Mouse (Mus musculus) liver, embryonic 13.5 days (tissue): ENCODE data around the gene Gm21680. TPM values are rescaled to one million over a fixed set of nuclear protein-coding genes. Genes with fewer than 3 reads are reported as not detected.
"Not testable (repeated sequence)": the region's sequence is repeated elsewhere in the genome, so short reads cannot be mapped to it uniquely, and the experiment has no call there.

Experiments
- ATAC-seq: fragments of 200-750 bp; cut with Nextera tagmentation; 2 replicates; pipeline ENCODE4 v1.8.0; 2017; ENCODE audit warnings: low read depth, mild to moderate bottlenecking, moderate number of reproducible peaks, moderate library complexity
- DNase-seq: peaks from one replicate; pipeline ENCODE4 v3.0.0; 2022
- H3K27ac ChIP-seq: fragments of 300-500 bp; sonication (generic); 2 replicates; pipeline ENCODE4 v1.5.1; 2015; ENCODE audit warnings: moderate library complexity, mild to moderate bottlenecking, inconsistent platforms
- H3K27me3 ChIP-seq: fragments of 300-500 bp; sonication (generic); 2 replicates; pipeline ENCODE4 v1.6.1; 2015; ENCODE audit warnings: mild to moderate bottlenecking, inconsistent platforms
- H3K36me3 ChIP-seq: fragments of 300-500 bp; sonication (generic); 2 replicates; pipeline ENCODE4 v1.6.1; 2015; ENCODE audit warnings: mild to moderate bottlenecking, inconsistent platforms
- H3K4me1 ChIP-seq: fragments of 300-500 bp; sonication (generic); replicated peaks from 2 replicates; pipeline ENCODE4 v1.6.1; 2015; ENCODE audit warnings: inconsistent platforms
- H3K4me2 ChIP-seq: fragments of 300-500 bp; sonication (generic); 2 replicates; pipeline ENCODE4 v1.6.1; 2015; ENCODE audit warnings: inconsistent platforms, mild to moderate bottlenecking, moderate library complexity
- H3K4me3 ChIP-seq: fragments of 300-500 bp; sonication (generic); replicated peaks from 2 replicates; pipeline ENCODE4 v1.5.1; 2015; ENCODE audit warnings: mild to moderate bottlenecking, inconsistent platforms
- H3K9ac ChIP-seq: fragments of 300-500 bp; sonication (generic); 2 replicates; pipeline ENCODE4 v1.6.1; 2015; ENCODE audit warnings: mild to moderate bottlenecking, inconsistent platforms
- H3K9me3 ChIP-seq: fragments of 300-500 bp; sonication (generic); replicated peaks from 2 replicates; pipeline ENCODE4 v1.6.1; 2016; ENCODE audit warnings: inconsistent platforms
- WGBS: fragments of 180-500 bp; shearing (Covaris S2); methylation state at CpG from one replicate; pipeline ENCODE4 v1.1.7; 2015; ENCODE audit not compliant: insufficient replicate concordance; 5-methylcytosine and 5-hydroxymethylcytosine counted together
- polyA plus RNA-seq: library from polyadenylated mRNA; unstranded; fragments of >200 nt; fragmentation: Nextera tagmentation; extraction: Ambion mirVana; gene quantifications from 2 replicates; pipeline ENCODE4 v1.2.1, GENCODE M21; 2015

Gene Gm21680
- not detected in 2 replicates for polyA plus RNA-seq

GRCm38 (mm10) chr5:25972563-25972962 lies at the start of gene Gm21680:
Gene Gm21680 (minus strand): TSS chr5:25972663.
- H3K9ac ChIP-seq, DNase-seq, H3K4me3 ChIP-seq, H3K36me3 ChIP-seq, H3K9me3 ChIP-seq, H3K27me3 ChIP-seq, H3K4me2 ChIP-seq, H3K27ac ChIP-seq, ATAC-seq, H3K4me1 ChIP-seq: not testable (repeated sequence)
- WGBS, result no CpG with 5 or more reads among the region's 2 CpGs

DNA sequence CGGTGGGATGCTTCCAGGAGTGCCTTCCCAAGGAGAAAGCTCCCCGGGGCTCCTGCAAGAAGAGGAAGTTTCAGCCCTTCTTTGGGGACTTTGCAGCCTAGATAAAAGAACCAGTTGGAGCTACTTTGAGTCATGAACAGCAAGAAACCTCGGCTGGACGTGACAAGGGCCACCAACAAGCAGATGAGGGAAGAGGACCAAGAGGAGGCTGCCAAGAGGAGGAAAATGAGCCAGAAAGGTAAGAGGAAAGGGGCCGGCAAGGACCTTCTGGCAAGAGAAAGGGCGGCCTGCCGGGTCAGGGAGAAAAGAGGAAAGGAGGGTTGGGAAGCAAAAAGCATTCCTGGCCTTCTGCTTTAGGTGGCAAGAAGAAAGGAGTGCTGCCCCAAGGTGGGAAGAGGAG lies 35.2 kb upstream of the Gm21680 start:
- not testable (repeated sequence) for H3K27ac ChIP-seq, H3K36me3 ChIP-seq, H3K9ac ChIP-seq, DNase-seq, H3K9me3 ChIP-seq, H3K4me3 ChIP-seq, H3K27me3 ChIP-seq, ATAC-seq, H3K4me2 ChIP-seq, H3K4me1 ChIP-seq
- WGBS, result 39% methylated on average over 7 of the region's 7 CpGs

DNA sequence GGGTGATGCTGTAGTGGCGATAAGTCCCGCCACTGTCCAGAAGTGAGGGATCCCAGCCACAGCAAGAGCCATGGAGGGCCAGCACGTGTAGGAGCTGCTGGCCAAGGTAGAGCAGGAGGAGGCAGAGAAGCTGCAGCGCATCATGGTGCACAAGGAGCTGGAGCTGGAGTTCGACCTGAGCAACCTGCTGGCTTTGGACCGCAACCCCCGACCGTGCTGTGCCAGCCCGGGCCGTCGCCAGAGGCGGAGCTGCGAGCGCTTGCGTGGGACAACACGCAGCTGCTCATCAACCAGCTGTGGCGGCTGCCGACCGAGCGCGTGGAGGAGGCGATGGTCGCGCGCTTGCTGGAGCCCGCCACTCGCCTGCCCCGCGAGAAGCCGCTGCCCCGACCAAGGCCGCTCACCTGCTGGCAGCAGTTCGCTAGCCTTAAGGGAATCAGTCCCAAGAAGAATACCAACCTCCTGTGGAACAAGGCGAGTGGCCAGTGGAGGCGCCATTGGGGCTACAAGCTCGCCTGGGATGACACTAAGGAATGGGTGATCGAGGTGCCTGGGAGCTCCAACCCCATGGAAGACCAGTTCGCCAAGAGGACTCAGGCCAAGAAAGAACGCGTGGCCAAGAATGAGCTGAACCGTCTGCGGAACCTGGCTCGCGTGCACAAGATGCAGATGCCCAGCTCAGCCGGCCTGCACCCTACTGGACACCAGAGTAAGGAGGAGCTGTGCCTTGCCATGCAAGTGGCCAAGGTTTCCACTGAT lies 34.7 kb upstream of the Gm21680 start:
- ATAC-seq, H3K27ac ChIP-seq, H3K9ac ChIP-seq, H3K4me1 ChIP-seq, H3K9me3 ChIP-seq, DNase-seq, H3K27me3 ChIP-seq, H3K36me3 ChIP-seq: not testable (repeated sequence)
- 17% methylated on average over 45 of the region's 45 CpGs for WGBS
- H3K4me2 ChIP-seq, result peak overlapping the region; percentile 39
- peak overlapping the region; percentile 12 for H3K4me3 ChIP-seq

- H3K9ac ChIP-seq, H3K27ac ChIP-seq, H3K4me2 ChIP-seq, H3K9me3 ChIP-seq, ATAC-seq, H3K27me3 ChIP-seq, H3K4me3 ChIP-seq, H3K4me1 ChIP-seq, DNase-seq, H3K36me3 ChIP-seq: not testable (repeated sequence)
- 42% methylated on average over 1 of the region's 2 CpGs for WGBS
Measured at GRCm38 (mm10) chr5:26004698-26005097, 32.2 kb upstream of the Gm21680 start, which contains the start of gene Gm1979. Gene Gm1979 (minus strand): TSS chr5:26004798.

GRCm38 (mm10) chr5:25988550-25988949 lies 16.1 kb upstream of the Gm21680 start, which contains the start of gene Gm21698:
Gene Gm21698 (minus strand): TSS chr5:25988650.
- H3K4me1 ChIP-seq, H3K4me2 ChIP-seq, DNase-seq, H3K9me3 ChIP-seq, H3K27ac ChIP-seq, H3K9ac ChIP-seq, H3K4me3 ChIP-seq, ATAC-seq, H3K36me3 ChIP-seq, H3K27me3 ChIP-seq: not testable (repeated sequence)
- WGBS, result no CpG with 5 or more reads among the region's 3 CpGs

DNA sequence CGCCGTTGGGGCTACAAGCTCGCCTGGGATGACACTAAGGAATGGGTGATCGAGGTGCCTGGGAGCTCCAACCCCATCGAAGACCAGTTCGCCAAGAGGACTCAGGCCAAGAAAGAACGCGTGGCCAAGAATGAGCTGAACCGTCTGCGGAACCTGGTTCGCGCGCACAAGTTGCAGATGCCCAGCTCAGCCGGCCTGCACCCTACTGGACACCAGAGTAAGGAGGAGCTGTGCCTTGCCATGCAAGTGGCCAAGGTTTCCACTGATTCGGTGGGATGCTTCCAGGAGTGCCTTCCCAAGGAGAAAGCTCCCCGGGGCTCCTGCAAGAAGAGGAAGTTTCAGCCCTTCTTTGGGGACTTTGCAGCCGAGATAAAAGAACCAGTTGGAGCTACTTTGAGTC lies 15.4 kb downstream of the Gm21680 start:
- not testable (repeated sequence) for H3K4me2 ChIP-seq, H3K4me3 ChIP-seq, H3K36me3 ChIP-seq, H3K27ac ChIP-seq, ATAC-seq, H3K27me3 ChIP-seq, H3K4me1 ChIP-seq, H3K9me3 ChIP-seq, DNase-seq, H3K9ac ChIP-seq
- 36% methylated on average over 17 of the region's 17 CpGs for WGBS

DNA sequence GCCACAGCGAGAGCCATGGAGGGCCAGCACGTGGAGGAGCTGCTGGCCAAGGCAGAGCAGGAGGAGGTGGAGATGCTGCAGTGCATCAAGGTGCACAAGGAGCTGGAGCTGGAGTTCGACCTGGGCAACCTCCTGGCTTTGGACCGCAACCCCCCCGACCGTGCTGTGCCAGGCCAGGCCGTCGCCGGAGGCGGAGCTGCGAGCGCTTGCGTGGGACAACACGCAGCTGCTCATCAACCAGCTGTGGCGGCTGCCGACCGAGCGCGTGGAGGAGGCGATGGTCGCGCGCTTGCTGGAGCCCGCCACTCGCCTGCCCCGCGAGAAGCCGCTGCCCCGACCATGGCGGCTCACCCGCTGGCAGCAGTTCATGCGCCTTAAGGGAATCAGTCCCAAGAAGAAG lies 15.9 kb downstream of the Gm21680 start:
- H3K9ac ChIP-seq, H3K36me3 ChIP-seq, H3K27ac ChIP-seq, H3K9me3 ChIP-seq, H3K4me3 ChIP-seq, ATAC-seq, H3K27me3 ChIP-seq, H3K4me2 ChIP-seq, H3K4me1 ChIP-seq, DNase-seq: not testable (repeated sequence)
- WGBS, result 22% methylated on average over 32 of the region's 32 CpGs

GRCm38 (mm10) chr5:25954317-25954716 lies 18.1 kb downstream of the Gm21680 start, which contains the start of gene Gm21671:
Gene Gm21671 (minus strand): TSS chr5:25954417.
- not testable (repeated sequence) for H3K4me1 ChIP-seq, H3K9me3 ChIP-seq, H3K36me3 ChIP-seq, H3K4me2 ChIP-seq, H3K27ac ChIP-seq, DNase-seq, H3K4me3 ChIP-seq, H3K27me3 ChIP-seq, ATAC-seq, H3K9ac ChIP-seq
- 36% methylated on average over 2 of the region's 2 CpGs for WGBS

- H3K4me2 ChIP-seq, ATAC-seq, H3K4me3 ChIP-seq, H3K9me3 ChIP-seq, H3K27ac ChIP-seq, H3K36me3 ChIP-seq, H3K4me1 ChIP-seq, H3K27me3 ChIP-seq, H3K9ac ChIP-seq, DNase-seq: not testable (repeated sequence)
- 60% methylated on average over 2 of the region's 2 CpGs for WGBS
Measured at GRCm38 (mm10) chr5:25945391-25945790, 27.1 kb downstream of the Gm21680 start.

DNA sequence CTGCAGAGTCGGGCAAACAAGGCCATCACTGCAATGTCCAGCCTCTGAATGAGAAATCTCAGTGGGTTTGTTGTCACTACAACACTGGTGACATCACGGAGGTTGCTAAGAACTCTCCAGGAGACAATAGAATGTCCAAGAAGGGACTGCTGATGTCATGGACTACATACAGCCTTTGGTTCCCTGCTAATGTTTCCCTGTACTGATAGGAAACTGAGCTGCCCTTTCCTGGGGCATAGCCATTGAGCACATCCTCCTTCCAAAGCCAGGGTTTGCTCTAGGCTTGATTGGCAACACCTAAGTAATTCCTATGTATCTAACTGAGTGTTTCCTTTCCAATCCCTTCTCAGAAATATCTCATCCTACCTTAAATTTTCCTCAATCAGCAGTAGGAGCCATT lies 30.2 kb downstream of the Gm21680 start, which contains the start of gene Gm21663:
Gene Gm21663 (minus strand): TSS at position 101 of the 400 bp plus-strand sequence.
- H3K27ac ChIP-seq, H3K4me2 ChIP-seq, DNase-seq, H3K9ac ChIP-seq, ATAC-seq, H3K36me3 ChIP-seq, H3K4me3 ChIP-seq, H3K9me3 ChIP-seq, H3K27me3 ChIP-seq, H3K4me1 ChIP-seq: not testable (repeated sequence)
- 53% methylated on average over 2 of the region's 2 CpGs for WGBS
